17 mouse cellular contexts compared by ENCODE assay signal in genomic region chr9:120986994-120987393, GRCm38 (mm10).
"Had no signal": no experiment of that assay in that cellular context is flagged by ENCODE, and none has a peak within 500 bp of the region (broad histone marks: within the 10 kb centered on the region; RNA-seq: fewer than 3 reads in every experiment).

No protein-coding gene starts in this region.

- H3K27me3 ChIP-seq: neural tube, embryonic 13.5 days; neural tube, embryonic 15.5 days had no signal

- DNase-seq: lung, adult 18-20 months; lung, embryonic 14.5 days; lung, postnatal 10 days; lung, postnatal 4 days; midbrain, embryonic 14.5 days; retina, postnatal 1 day; right cerebral cortex, adult 18-20 months; right cerebral cortex, postnatal 25 days; right cerebral cortex, postnatal 4 days; spleen, adult 18-20 months; thymus, adult 18-20 months; thymus, postnatal 14 days; thymus, postnatal 36 days had no signal

- H3K4me3 ChIP-seq: myocyte; neural tube, embryonic 13.5 days; neural tube, embryonic 15.5 days had no signal

- H3K4me2 ChIP-seq: lung, embryonic 14.5 days; midbrain, embryonic 11.5 days; neural tube, embryonic 13.5 days; neural tube, embryonic 15.5 days had no signal

- H3K9me3 ChIP-seq: neural tube, embryonic 13.5 days; neural tube, embryonic 15.5 days had no signal

- H3K9ac ChIP-seq: lung, embryonic 14.5 days; neural tube, embryonic 13.5 days; neural tube, embryonic 15.5 days had no signal

- H3K27ac ChIP-seq: neural tube, embryonic 15.5 days had no signal

- H3K36me3 ChIP-seq: neural tube, embryonic 13.5 days; neural tube, embryonic 15.5 days had no signal
